Mouse (Mus musculus) G1E (cell line): Measurements from ENCODE around the gene Myh9.

Experiments used
- CTCF ChIP-seq: IDR thresholded peaks from 2 replicates; pipeline ENCODE4 v1.5.1; 2012; ENCODE audit warnings: low read depth, low read length, inconsistent platforms, mixed read lengths
- GATA1 ChIP-seq: IDR thresholded peaks from 2 replicates; pipeline ENCODE4 v1.6.1; 2012; ENCODE audit warnings: borderline replicate concordance, low read length, inconsistent platforms, mixed read lengths
- TAL1 ChIP-seq: conservative IDR thresholded peaks from 2 replicates; pipeline ENCODE4 v1.6.1; 2012; ENCODE audit warnings: low read depth, low read length, inconsistent platforms, mixed read lengths

DNA sequence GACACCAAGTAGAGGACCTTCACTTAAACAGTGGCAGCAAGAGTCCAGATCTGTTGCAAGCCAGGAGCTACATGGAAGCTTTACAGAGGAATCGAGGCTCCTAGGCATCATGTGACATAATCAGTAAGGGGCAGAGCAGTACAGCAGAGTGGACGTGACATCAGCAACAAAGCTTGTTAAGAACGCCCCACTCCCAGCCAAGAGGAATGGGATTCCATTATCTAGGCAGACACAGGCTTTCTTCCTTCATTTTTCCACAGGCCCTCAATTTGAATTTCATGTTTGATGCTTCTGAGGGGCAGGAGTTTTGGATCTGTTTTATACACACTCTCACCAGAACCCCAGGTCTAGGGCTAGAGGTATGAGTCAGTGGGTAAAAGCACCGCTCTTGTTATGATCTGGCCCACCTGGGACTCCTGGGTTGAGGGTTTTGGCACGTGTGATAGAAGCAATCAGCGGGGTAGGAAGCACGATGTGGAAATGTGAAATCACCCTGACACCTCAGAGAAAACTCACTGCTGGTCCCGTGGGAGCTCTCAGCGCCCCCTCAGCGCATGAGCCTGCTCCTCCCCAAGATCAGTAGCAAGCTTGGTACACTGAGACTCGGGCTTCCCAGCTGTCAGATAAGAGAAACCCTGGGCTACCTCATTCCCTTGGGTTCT lies 30.7 kb downstream of the Myh9 start:
- TF ChIP-seq GATA1 = no peak
- no peak for TF ChIP-seq CTCF
- no peak for TF ChIP-seq TAL1
